Mouse (Mus musculus): ENCODE measurements around the gene Dnajc5. TPM values are rescaled to one million over a fixed set of nuclear protein-coding genes. Genes with fewer than 3 reads are reported as not detected.

Dnajc5 gene
- total RNA-seq, 2 experiments from 2014 or later, result 81.4 to 83.8 TPM

DNA sequence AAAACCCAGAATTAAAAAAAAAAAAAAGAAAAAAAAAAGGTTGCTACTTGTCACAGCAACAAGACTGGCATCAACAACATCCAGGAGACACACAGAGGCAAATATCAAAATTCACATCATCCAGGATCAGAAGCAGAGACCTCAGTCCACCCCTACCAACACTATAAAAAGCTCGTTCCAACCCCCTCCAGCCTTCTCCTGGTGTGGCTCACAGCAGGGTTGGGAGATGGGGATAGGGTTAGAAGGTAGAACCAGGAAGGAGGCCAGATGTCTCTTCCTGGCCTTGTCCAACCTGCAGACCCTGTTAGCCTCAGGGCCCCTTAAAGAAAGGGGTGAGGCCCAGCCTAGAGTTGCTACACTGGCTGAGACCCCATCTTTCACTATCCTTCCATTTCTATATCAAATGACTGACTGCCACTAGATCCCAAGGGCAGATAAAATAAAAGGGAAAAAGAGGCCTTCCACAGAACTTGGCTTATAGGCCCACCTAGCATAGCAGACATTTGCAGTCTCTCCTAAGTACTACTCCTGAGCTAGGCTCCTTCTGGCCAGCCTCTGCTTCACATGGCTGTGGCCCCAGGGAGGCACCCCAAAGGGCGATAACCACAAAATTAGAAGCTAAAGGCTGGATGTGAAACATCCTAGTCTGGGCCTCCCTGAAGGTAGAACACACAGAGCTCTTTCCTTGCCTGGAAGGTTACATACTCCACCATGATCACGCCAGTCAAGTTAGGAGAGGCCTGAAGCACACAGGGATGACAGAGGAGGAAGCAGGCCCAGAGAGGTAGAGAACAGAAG lies 63.4 kb downstream of the Dnajc5 start:
- intact Hi-C loops (cut with DNase I), result loop anchor here (5.0 kb wide), 1 partner anchor 191 kb away; no protein-coding TSS in a partner anchor
- no peak for DNase-seq

DNA sequence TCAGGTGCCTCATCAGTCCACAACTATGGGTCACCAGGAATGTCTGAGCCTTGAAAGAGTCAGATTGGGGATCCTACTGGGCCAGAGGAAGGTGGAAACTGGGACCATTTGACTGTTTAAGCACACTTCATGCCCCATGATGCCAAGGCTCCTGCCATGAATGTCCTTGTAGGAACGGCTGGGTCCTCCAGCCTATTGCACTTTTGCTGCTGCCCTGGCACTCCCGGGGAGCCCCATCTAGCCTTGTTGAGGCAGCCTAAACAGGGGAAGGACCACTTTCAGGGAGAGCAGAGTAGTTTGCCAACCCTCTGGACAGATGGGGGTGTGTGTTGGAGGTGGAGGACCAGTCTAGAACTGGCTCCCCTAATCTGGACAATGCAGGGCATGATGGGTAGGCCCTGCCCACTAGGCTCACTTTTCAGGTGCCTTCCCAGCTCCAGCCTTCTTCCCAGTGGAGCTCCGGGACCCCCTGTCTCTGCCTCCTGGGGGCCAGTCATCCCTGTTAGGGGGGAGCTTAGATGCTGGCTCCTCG lies 64.2 kb downstream of the Dnajc5 start, which contains the start of gene Uckl1:
Gene Uckl1, minus strand, starts transcription at position 482 of the 532 bp plus-strand sequence.
- no peak for DNase-seq
- intact Hi-C loops (cut with DNase I), result loop anchor here (5.0 kb wide), 1 partner anchor 192 kb away; no protein-coding TSS in a partner anchor

DNA sequence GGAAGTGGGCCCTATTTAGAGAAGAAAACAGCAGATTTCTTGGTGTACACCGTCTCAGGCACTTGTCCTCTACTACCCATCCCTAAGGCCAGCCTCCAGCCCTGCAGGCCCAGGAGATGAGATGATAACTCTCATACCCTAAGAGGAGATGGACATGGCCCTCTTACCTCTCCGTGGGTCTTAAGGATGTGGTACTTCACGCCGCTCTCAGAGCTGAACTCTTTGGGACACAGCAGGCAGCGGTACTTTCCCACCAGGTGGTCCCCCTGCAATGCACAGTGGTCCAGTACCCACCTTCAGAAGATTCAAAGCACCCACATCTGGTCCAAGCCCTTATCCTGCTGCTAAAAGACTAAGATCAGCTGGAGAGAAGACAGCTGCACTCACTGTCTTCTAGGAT lies 65.2 kb downstream of the Dnajc5 start:
- intact Hi-C loops (cut with DNase I), result no loop called here
- no peak for DNase-seq

DNA sequence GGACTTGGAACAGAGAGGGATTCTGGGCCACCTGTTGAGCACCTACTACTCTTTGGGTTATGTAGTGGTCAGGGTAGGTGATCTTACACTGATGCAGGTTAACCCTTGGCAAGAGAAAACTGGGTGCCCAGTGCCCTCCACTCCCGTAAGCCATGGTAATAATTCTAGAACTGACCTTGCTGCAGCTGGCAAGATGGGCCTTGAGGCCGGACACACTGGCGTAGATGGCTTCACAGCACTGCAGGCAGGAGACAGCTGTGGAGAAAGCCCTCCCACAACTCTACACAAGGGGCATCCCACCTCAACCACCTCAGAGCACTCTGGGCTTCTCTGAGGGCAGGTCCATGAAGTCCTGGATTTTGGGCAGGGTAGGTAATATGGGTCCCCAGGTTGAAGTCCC lies 65.8 kb downstream of the Dnajc5 start:
- intact Hi-C loops (cut with DNase I), result no loop called here
- DNase-seq, result no peak

- intact Hi-C loops (cut with DNase I), result no loop called here
- DNase-seq, result peak in 1 of 2 experiments; percentile 4
Measured at GRCm38 (mm10) chr2:181587796-181588195, 67.5 kb downstream of the Dnajc5 start.

- intact Hi-C loops (cut with DNase I), result no loop called here
- DNase-seq, result peak in 1 of 2 experiments; percentile 2
Measured at GRCm38 (mm10) chr2:181588229-181588780, 68.0 kb downstream of the Dnajc5 start.

- intact Hi-C loops (cut with DNase I), result no loop called here
- DNase-seq, result peak in 1 of 2 experiments; percentile 0
Measured at GRCm38 (mm10) chr2:181589011-181589731, 68.9 kb downstream of the Dnajc5 start.

DNA sequence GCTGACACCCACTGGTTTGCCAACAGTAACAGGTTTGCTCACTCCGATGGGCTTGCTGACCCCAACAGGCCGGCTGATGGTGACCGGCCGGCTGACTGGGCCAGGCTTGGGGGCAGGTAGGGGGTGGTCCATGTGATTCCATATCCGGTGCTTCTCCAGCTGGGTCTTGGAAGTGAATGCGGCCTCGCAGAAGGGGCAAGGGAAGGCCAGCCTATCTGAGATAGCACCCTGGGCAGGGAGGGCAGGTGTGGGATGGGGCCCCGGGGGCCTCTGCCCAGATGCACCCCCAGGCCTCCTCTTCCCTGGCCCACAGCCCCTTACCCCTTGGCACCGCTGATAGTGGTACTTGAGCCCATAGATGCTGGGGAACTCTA lies 69.4 kb downstream of the Dnajc5 start:
- no peak for DNase-seq
- intact Hi-C loops (cut with DNase I), result loop anchor here (10.0 kb wide), 1 partner anchor 405 kb away; the partner anchor contains the start of gene Ppdpf

GRCm38 (mm10) chr2:181590471-181590870 lies 70.2 kb downstream of the Dnajc5 start:
- intact Hi-C loops (cut with DNase I), result loop anchor here (10.0 kb wide), 1 partner anchor 406 kb away; the partner anchor contains the start of gene Ppdpf
- no peak for DNase-seq

DNA sequence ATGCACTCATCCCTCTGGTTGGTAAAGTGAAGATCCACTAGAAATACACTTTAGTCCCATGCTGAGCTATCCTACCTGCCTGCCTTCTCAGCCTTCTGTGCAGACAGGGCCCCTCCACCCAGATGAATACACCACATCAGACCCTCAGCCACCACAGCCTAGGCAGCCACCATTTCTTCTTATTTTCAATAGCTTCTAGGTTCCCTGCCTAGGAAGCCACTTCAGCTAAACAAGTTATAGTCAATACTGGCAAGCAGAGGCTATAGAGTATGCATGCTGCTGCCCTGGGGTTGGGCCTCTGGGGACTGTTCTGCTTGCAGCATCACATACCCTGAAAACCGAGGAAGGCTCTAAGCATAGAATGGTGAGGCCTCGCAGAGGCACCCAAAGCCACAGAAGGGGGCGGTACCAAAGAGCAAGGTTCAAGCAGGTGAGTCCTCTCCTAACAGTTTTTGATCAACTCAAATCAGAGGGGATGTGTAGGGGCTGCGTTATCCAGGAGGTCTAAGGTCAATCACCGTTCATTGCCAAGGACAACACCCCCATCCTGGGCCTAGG lies 71.3 kb downstream of the Dnajc5 start, which contains the start of gene Prpf6:
Gene Prpf6, plus strand, starts transcription at position 341 of the 558 bp plus-strand sequence.
- intact Hi-C loops (cut with DNase I), result loop anchor here (10.0 kb wide), 1 partner anchor 407 kb away; the partner anchor contains the start of gene Ppdpf
- no peak for DNase-seq

DNA sequence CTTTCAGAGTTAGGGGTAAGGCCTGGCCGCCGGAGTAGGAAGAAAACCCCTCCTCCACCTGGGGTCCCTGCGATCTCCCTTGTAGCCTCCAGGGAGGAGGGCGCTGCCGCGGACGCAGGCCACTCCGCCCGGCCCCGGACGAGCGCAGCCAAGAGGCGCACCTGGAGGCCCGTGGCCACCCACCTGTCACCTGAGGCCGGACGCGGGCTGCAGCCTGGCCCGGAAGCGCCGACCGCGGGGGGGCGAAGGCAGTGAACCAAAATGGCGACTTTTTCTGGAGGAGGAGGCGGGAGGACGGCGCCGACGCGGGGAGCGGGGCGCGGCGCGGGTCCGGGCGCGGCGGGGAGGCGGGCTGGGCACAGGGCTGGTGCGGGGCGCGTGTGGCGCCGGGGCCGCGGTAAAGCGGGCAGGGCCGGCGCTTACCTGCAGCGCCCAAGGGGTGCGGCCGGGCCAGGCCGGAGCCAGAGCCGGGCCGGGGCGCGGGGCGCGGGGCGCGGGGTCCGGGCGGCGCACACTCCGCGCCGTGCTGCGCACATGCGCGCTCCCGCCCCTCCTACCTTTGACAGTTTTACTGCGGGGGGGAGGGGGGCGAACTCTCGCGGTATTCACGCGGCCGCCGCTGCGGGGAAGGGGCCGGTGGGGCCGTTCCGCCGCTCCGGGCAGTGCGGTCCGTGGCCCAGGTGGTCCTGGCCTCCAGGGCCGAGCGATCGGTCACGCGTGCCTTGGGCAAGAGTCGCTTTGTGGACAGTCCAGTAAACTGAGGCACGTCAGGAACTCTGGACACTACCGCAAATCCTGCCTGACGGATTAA lies 72.2 kb downstream of the Dnajc5 start, which contains the start of gene Zfp512b:
Gene Zfp512b, minus strand, starts transcription at position 573 of the 811 bp plus-strand sequence.
- intact Hi-C loops (cut with DNase I), result loop anchor here (10.0 kb wide), 1 partner anchor 408 kb away; the partner anchor contains the start of gene Ppdpf
- DNase-seq, result peak; percentile 70 to 76

GRCm38 (mm10) chr2:181593042-181593421 lies 72.7 kb downstream of the Dnajc5 start:
- peak in 1 of 2 experiments; percentile 38 for DNase-seq
- intact Hi-C loops (cut with DNase I), result loop anchor here (10.0 kb wide), 1 partner anchor 408 kb away; the partner anchor contains the start of gene Ppdpf

DNA sequence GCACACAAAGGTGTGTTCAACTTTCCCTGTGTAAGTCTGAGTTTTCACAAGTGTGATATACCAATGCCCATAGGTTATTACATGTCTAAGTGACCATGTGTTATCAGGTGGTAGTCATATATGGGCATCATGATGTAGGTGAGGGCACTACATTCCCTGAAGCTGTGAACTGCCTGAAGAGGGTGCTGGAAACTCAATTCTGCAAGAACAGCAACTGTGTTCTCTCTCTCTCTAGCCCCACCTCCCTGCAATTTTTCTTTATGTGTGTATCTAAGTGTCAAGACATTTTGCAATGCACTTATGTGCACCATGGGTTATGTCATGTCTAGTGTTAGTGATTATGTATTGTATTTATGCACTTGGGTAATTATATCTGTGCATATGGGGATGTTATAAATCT lies 73.7 kb downstream of the Dnajc5 start:
- no peak for DNase-seq
- intact Hi-C loops (cut with DNase I), result loop anchor here (2.0 to 10.0 kb wide), 2 partner anchors 201 to 409 kb away; partner anchors contain the start of gene Ppdpf

- intact Hi-C loops (cut with DNase I), result loop anchor here (2.0 to 10.0 kb wide), 2 partner anchors 202 to 410 kb away; partner anchors contain the start of gene Ppdpf
- DNase-seq, result no peak
Measured at GRCm38 (mm10) chr2:181594946-181595696, 74.8 kb downstream of the Dnajc5 start.

DNA sequence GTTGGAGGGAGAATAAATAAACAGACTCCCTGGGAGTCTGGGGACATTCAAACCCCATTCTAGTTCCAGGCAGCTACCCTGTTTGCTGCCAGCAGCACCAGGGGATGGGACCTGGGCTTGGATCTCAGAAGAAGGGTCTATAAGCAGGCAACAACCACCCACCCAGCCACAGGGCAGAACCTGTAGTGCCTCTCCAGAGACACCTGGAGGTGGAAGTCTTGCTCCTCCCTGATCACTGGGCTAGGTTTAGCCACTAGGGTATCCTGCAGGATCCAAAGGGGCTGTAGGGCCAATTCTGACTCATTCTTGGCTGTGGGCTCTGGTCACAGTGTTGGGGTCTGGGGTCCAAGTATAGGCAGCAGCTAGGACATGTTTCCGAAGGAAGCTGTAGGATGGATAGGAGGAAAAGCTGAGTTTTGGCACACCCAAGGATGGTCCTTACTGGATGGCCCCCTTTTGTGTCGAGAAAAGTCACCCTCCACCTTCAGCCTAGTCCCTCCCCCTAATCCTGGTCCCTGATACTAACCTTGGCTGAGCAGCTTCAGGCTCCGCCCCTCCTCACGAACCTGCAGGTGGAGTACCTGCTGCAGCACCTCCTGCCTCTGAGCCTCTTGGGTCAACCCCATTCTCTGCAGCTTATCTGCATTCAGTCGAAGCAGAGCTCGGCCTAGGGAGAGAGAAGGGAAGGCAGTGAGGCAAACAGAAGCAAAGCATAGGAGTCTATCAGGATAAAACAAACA lies 76.1 kb downstream of the Dnajc5 start:
- DNase-seq, result no peak
- intact Hi-C loops (cut with DNase I), result loop anchor here (10.0 kb wide), 1 partner anchor 412 kb away; the partner anchor contains the start of gene Ppdpf

DNA sequence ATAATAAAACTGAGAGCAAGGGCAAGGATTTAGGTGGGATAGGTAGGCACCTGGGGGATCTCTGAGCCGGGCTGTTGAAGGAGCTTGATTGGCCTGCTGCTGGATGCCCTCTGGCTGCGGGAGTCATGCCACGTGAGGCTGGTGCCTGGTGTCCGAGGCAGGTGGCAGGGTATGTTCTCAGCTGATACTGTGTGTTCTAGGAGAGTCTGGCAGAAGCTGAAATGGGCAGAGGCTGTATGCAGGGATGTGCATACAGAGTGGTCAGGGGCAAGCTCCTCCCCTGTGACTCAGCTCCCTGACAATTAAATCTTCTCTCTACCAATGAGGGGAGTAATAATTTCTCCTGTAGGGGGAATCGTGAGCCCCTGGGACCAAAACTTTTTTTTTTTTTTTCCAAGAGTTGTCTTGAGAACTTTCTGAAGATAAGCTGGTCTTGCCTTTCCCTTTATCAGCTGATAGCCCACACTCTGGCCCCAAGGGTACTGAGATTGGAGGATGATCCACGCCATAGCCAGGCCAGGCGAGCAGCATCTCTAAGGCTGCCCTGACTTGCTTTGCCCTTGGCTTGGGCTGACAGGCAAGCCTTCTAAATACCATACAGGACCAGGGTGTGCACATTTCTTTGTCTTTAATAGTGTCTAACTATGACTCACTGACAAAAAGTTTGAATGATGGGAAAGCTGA lies 77.2 kb downstream of the Dnajc5 start:
- intact Hi-C loops (cut with DNase I), result loop anchor here (10.0 kb wide), 1 partner anchor 413 kb away; the partner anchor contains the start of gene Ppdpf
- no peak for DNase-seq
